Mouse (Mus musculus): Measurements from ENCODE around the gene Npas1.

- TF ChIP-seq CTCF (IDR thresholded peaks at IDR 0.05; ENCODE audit: insufficient read depth, low read length): no peak
- TF ChIP-seq POLR2A (IDR thresholded peaks at IDR 0.05; ENCODE audit: borderline replicate concordance, extremely low read depth, low read depth, low read length): no peak
Measured at GRCm38 (mm10) chr7:16496260-16496659, 18.7 kb upstream of the Npas1 start.
